Mouse (Mus musculus): ENCODE measurements around the gene Arhgap32. TPM values are rescaled to one million over a fixed set of nuclear protein-coding genes. Genes with fewer than 3 reads are reported as not detected.

Gene Arhgap32
- polyA plus RNA-seq, 1 experiment = 1.5 TPM

DNA sequence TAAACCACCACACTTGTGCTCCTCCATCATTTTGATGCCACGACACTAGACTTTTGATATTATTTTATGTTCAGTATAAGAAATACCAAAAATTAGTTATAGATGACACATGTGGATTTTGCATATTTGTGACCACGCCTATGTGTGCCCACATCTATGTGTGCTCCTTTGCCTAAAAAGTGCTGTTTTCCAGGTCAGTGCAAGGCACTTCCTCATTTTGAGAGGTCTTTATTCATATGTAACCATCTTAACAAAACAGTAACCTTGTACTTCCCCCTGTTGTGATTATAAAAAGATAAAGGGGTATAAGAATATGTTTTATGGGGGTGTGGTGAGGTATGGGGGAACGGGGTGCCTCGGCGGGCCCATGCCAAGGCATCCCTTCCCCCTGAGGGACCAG is 22.7 kb downstream of the Arhgap32 start:
- H3K4me2 ChIP-seq (ENCODE audit: low read depth) = no peak overlapping the region

DNA sequence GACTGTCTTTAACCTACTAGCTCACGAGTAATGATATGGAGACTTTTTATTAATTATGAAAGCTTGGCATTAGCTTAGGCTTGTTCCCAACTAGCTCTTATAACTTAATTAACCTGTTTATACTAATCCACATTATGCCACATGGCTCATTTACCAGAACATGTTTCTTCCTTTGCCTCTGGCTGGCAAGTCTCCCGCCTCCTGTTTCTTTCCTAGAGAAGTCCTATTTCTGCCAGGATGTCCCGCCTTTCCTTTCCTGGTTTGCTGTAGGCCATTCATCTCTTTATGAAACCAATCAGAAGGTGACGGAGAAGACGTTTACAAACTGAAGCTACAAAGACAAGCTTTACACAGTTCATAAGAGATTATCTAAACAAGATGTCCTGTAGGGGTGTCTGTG is 23.7 kb downstream of the Arhgap32 start:
- no peak overlapping the region for H3K4me2 ChIP-seq (ENCODE audit: low read depth)
- TF ChIP-seq POLR2A (IDR thresholded peaks at IDR 0.05; ENCODE audit: insufficient read length, low read depth) = no peak
- no peak for TF ChIP-seq CEBPB (IDR thresholded peaks at IDR 0.05; ENCODE audit: insufficient read depth, poor library complexity, severe bottlenecking)
- no peak for TF ChIP-seq POLR2AphosphoS2 (IDR thresholded peaks at IDR 0.05; ENCODE audit: insufficient read length, low read depth)
- TF ChIP-seq TCF12 (IDR thresholded peaks at IDR 0.05; ENCODE audit: insufficient read depth, poor library complexity, severe bottlenecking) = no peak
- TF ChIP-seq USF1 (IDR thresholded peaks at IDR 0.05; ENCODE audit: low read depth) = no peak
- no peak for TF ChIP-seq E2F4 (IDR thresholded peaks at IDR 0.05; ENCODE audit: insufficient read depth)
- TF ChIP-seq SRF (IDR thresholded peaks at IDR 0.05; ENCODE audit: control insufficient read depth, insufficient read length, low read depth) = no peak
- no peaks in the 10 kb centered on the region for H3K79me2 ChIP-seq (ENCODE audit: control insufficient read depth, insufficient read depth)
- H3K36me3 ChIP-seq (ENCODE audit: control insufficient read depth, insufficient read depth) = no peaks in the 10 kb centered on the region
- no peaks in the 10 kb centered on the region for H3K27me3 ChIP-seq (ENCODE audit: control insufficient read depth, insufficient read depth, insufficient read length)
- no peak overlapping the region for H3ac ChIP-seq (ENCODE audit: control insufficient read depth, insufficient read length)
- no peak overlapping the region for H3K4me3 ChIP-seq

More for the DNA sequence above, 22.7 kb downstream of the Arhgap32 start:
- Histone ChIP-seq H3K36me3 (ENCODE audit: control insufficient read depth, insufficient read depth) (no peaks in the 10 kb centered on the region), H3K27me3 (ENCODE audit: control insufficient read depth, insufficient read depth, insufficient read length) (no peaks in the 10 kb centered on the region), H3K4me3 (no peak overlapping the region), H3K79me2 (ENCODE audit: control insufficient read depth, insufficient read depth) (no peaks in the 10 kb centered on the region), H3ac (ENCODE audit: control insufficient read depth, insufficient read length) (no peak overlapping the region)
- no peak for TF ChIP-seq MYOD1 (IDR thresholded peaks at IDR 0.05; ENCODE audit: control insufficient read depth in 1 of 3, insufficient read length in 2 of 3, low read depth in 2 of 3)

DNA sequence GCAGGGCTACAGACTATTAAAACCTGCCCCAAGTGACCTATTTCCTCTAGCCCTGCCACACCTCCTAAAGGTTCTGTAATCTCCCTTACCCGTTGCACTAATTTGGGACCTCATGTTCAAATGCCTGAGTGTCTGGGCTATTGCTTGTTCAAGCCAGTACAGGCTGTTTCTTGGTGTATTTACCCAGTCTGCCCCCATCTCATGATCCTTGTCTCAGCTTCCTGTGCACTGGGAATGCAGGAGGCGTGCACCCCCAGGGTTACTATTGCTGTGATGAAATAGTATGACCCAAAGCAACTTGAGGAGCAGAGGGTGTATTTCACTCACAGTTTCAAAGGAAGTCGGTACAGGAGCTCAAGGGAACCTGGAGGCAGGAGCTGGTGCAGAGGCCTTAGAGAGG is 26.9 kb downstream of the Arhgap32 start:
- Histone ChIP-seq H3K79me2 (ENCODE audit: control insufficient read depth, insufficient read depth) (no peaks in the 10 kb centered on the region), H3K36me3 (ENCODE audit: control insufficient read depth, insufficient read depth) (no peaks in the 10 kb centered on the region), H3K27me3 (ENCODE audit: control insufficient read depth, insufficient read depth, insufficient read length) (no peaks in the 10 kb centered on the region), H3K4me3 (no peak overlapping the region), H3ac (ENCODE audit: control insufficient read depth, insufficient read length) (no peak overlapping the region), H3K4me2 (ENCODE audit: low read depth) (no peak overlapping the region)
- TF ChIP-seq TCF12 (IDR thresholded peaks at IDR 0.05; ENCODE audit: insufficient read depth, poor library complexity, severe bottlenecking) (no peak), MYOG (IDR thresholded peaks at IDR 0.05; ENCODE audit: control insufficient read depth in 1 of 3, insufficient read depth in 1 of 3, insufficient read length in 2 of 3, low read depth in 2 of 3) (no peak), E2F4 (IDR thresholded peaks at IDR 0.05; ENCODE audit: insufficient read depth) (no peak), POLR2A (IDR thresholded peaks at IDR 0.05; ENCODE audit: insufficient read length, low read depth) (no peak), MAX (IDR thresholded peaks at IDR 0.05; ENCODE audit: low read depth) (no peak), TCF3 (IDR thresholded peaks at IDR 0.05; ENCODE audit: insufficient read length, low read depth) (no peak), USF1 (IDR thresholded peaks at IDR 0.05; ENCODE audit: low read depth) (no peak), SRF (IDR thresholded peaks at IDR 0.05; ENCODE audit: control insufficient read depth, insufficient read length, low read depth) (no peak), REST (IDR thresholded peaks at IDR 0.05; ENCODE audit: insufficient read depth, insufficient read length) (no peak), MYOD1 (IDR thresholded peaks at IDR 0.05; ENCODE audit: control insufficient read depth in 1 of 3, insufficient read length in 2 of 3, low read depth in 2 of 3) (no peak), POLR2AphosphoS2 (IDR thresholded peaks at IDR 0.05; ENCODE audit: insufficient read length, low read depth) (no peak), CEBPB (IDR thresholded peaks at IDR 0.05; ENCODE audit: insufficient read depth, poor library complexity, severe bottlenecking) (no peak)

DNA sequence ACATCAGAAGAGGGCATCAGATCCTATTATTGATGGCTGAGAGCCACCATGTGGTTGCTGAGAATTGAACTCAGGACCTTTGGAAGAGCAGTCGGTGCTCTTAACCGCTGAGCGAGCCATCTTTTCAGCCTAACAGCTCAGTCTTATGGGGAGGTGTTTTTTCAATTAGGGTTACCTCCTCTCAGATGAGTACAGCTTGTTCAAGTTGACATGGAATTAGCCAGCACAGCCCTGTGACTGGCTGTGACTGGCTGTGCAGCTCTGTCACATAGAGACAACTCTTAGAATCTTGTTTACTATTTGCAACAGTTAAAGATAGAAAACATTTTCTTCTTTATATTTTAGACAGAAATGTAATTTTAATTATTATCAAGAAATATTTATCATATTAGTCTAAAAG is 27.5 kb downstream of the Arhgap32 start:
- Histone ChIP-seq H3K4me2 (ENCODE audit: low read depth) (no peak overlapping the region), H3ac (ENCODE audit: control insufficient read depth, insufficient read length) (no peak overlapping the region), H3K4me3 (no peak overlapping the region), H3K36me3 (ENCODE audit: control insufficient read depth, insufficient read depth) (no peaks in the 10 kb centered on the region), H3K27me3 (ENCODE audit: control insufficient read depth, insufficient read depth, insufficient read length) (no peaks in the 10 kb centered on the region), H3K79me2 (ENCODE audit: control insufficient read depth, insufficient read depth) (no peaks in the 10 kb centered on the region)
- TF ChIP-seq POLR2A (IDR thresholded peaks at IDR 0.05; ENCODE audit: insufficient read length, low read depth) (no peak), SRF (IDR thresholded peaks at IDR 0.05; ENCODE audit: control insufficient read depth, insufficient read length, low read depth) (no peak)

DNA sequence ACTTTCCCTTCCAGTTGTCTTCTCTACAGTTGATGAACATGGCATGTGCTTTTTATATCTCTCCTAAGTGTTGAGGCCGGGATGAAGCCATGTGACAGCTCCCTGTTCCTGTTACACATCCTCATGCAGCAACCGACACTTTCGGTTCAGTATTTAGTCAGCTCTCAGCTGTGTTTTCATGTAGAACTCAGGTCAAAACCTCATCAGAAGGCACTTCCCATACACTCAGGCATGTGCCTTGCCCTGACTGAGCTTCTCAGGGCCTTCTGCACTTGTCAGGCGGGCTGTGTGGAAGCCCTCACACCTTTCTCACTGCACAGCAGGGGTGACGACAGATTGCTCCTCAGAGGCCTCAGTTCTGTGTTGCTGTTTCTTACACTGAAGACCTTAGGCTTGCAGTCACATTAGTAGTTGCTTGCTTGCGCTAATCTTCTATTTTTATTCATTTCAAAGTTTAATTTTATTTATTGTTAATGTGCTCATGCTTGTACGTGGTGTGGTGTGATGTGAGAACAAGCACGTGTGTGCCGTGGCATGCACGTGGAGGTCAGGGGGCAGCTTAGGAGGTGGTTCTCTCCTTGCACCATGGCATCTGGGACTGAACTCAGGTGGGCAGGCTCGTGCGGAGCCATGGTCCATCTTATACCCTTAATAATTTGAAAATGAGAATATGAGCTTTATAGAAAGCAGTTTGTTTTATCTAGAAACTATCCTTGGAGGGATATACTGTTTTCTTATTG is 30.5 kb downstream of the Arhgap32 start:
- TF ChIP-seq MAX (IDR thresholded peaks at IDR 0.05; ENCODE audit: low read depth) (no peak), POLR2A (IDR thresholded peaks at IDR 0.05; ENCODE audit: insufficient read length, low read depth) (no peak), E2F4 (IDR thresholded peaks at IDR 0.05; ENCODE audit: insufficient read depth) (no peak), TCF12 (IDR thresholded peaks at IDR 0.05; ENCODE audit: insufficient read depth, poor library complexity, severe bottlenecking) (no peak), TCF3 (IDR thresholded peaks at IDR 0.05; ENCODE audit: insufficient read length, low read depth) (no peak), REST (IDR thresholded peaks at IDR 0.05; ENCODE audit: insufficient read depth, insufficient read length) (no peak)
- Histone ChIP-seq H3K4me3 (no peak overlapping the region), H3K36me3 (ENCODE audit: control insufficient read depth, insufficient read depth) (no peaks in the 10 kb centered on the region), H3ac (ENCODE audit: control insufficient read depth, insufficient read length) (no peak overlapping the region), H3K4me2 (ENCODE audit: low read depth) (no peak overlapping the region), H3K79me2 (ENCODE audit: control insufficient read depth, insufficient read depth) (no peaks in the 10 kb centered on the region), H3K27me3 (ENCODE audit: control insufficient read depth, insufficient read depth, insufficient read length) (no peaks in the 10 kb centered on the region)
